Mouse (Mus musculus) myocyte (in vitro differentiated cells): ENCODE data around the gene Ackr1. TPM values are rescaled to one million over a fixed set of nuclear protein-coding genes. Genes with fewer than 3 reads are reported as not detected.

Source experiments
- H3K27me3 ChIP-seq: one replicate; pipeline ENCODE4 v1.6.1; 2011; ENCODE audit not compliant: control insufficient read depth, insufficient read depth, insufficient read length
- H3K36me3 ChIP-seq: one replicate; pipeline ENCODE4 v1.6.1; 2011; ENCODE audit not compliant: control insufficient read depth, insufficient read depth
- H3K4me2 ChIP-seq: one replicate; pipeline ENCODE4 v1.6.1; 2011; ENCODE audit warnings: low read depth, control low read depth
- H3K4me3 ChIP-seq: one replicate; pipeline ENCODE4 v1.5.1; 2011; ENCODE audit warnings: mild to moderate bottlenecking, control low read depth, moderate library complexity
- H3K79me2 ChIP-seq: one replicate; pipeline ENCODE4 v1.6.1; 2011; ENCODE audit not compliant: control insufficient read depth, insufficient read depth
- H3ac ChIP-seq: one replicate; pipeline ENCODE4 v1.6.1; 2011; ENCODE audit not compliant: control insufficient read depth, insufficient read length
- CEBPB ChIP-seq: IDR thresholded peaks from 2 replicates; pipeline ENCODE4 v1.6.1; 2011; ENCODE audit warnings: mild to moderate bottlenecking, moderate library complexity; ENCODE audit not compliant: poor library complexity, insufficient read depth, severe bottlenecking
- E2F4 ChIP-seq: IDR thresholded peaks from one replicate; pipeline ENCODE4 v1.6.1; 2011; ENCODE audit warnings: mild to moderate bottlenecking, control low read depth, moderate library complexity; ENCODE audit not compliant: insufficient read depth
- MAX ChIP-seq: IDR thresholded peaks from one replicate; pipeline ENCODE4 v1.6.1; 2011; ENCODE audit warnings: low read depth, mild to moderate bottlenecking, control low read depth
- MYOD1 ChIP-seq, 3 experiments: IDR thresholded peaks; one replicate each; pipeline ENCODE4 v1.6.1; 2011; ENCODE audit warnings: control low read depth in 2 of 3, low read depth in 2 of 3, mild to moderate bottlenecking in 2 of 3, moderate library complexity in 1 of 3; ENCODE audit not compliant: insufficient read length in 2 of 3, control insufficient read depth in 1 of 3
- MYOG ChIP-seq, 3 experiments: IDR thresholded peaks; one replicate each; pipeline ENCODE4 v1.6.1; 2011; ENCODE audit warnings: control low read depth in 2 of 3, low read depth in 2 of 3, mild to moderate bottlenecking in 2 of 3; ENCODE audit not compliant: insufficient read length in 2 of 3, control insufficient read depth in 1 of 3, insufficient read depth in 1 of 3
- POLR2A ChIP-seq: IDR thresholded peaks from one replicate; pipeline ENCODE4 v1.6.1; 2011; ENCODE audit warnings: low read depth, mild to moderate bottlenecking, control low read depth, moderate library complexity; ENCODE audit not compliant: insufficient read length
- POLR2AphosphoS2 ChIP-seq: IDR thresholded peaks from one replicate; pipeline ENCODE4 v1.6.1; 2011; ENCODE audit warnings: low read depth, control low read depth; ENCODE audit not compliant: insufficient read length
- REST ChIP-seq: IDR thresholded peaks from one replicate; pipeline ENCODE4 v1.6.1; 2011; ENCODE audit warnings: mild to moderate bottlenecking, control low read depth, moderate library complexity; ENCODE audit not compliant: insufficient read depth, insufficient read length
- SRF ChIP-seq: IDR thresholded peaks from one replicate; pipeline ENCODE4 v1.6.1; 2011; ENCODE audit warnings: low read depth; ENCODE audit not compliant: control insufficient read depth, insufficient read length
- TCF12 ChIP-seq: IDR thresholded peaks from one replicate; pipeline ENCODE4 v1.6.1; 2011; ENCODE audit warnings: mild to moderate bottlenecking, control low read depth; ENCODE audit not compliant: poor library complexity, insufficient read depth, severe bottlenecking
- TCF3 ChIP-seq: IDR thresholded peaks from one replicate; pipeline ENCODE4 v1.6.1; 2011; ENCODE audit warnings: low read depth, control low read depth; ENCODE audit not compliant: insufficient read length
- USF1 ChIP-seq: IDR thresholded peaks from one replicate; pipeline ENCODE4 v1.6.1; 2011; ENCODE audit warnings: low read depth, mild to moderate bottlenecking, control low read depth, moderate library complexity
- polyA plus RNA-seq: library from polyadenylated mRNA; unstranded; fragments of >200 nt; fragmentation: generic; extraction: Trizol; gene quantifications from one replicate; pipeline ENCODE4 v1.2.1, GENCODE M21; 2012; ENCODE audit warnings: missing spikeins

The Ackr1 gene
- polyA plus RNA-seq, 1 experiment: not detected

DNA sequence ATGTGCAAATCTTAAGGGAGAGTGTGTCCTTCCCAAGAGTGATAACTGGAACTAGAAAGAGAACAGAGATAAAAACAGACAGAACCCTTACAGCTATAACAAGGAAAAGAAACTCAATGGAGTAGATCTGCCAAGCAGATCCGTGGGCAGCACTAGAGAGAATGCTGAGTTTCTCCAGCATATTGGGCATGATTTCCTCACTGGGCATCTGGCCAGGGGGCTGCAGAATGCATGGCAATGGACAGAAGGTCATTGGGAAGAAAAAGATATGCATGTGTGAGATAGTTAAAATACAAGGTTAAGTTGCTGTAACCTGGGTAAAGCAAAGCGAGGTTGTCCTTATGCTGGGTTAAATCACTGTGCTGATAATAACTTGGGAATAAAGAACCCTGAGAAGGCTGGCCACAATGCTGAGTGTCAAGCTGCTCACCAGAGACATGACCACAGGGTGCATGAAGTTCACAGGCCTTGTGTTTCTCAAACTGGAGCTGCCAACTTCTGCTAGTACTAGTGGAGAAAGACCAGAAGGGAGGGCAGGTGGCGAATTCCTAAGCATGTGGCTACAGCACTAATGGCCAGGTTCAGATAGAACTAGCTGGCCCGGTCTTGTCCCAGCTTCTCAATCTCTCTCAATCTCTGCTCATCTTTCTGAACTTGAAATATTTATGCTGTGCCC, 30.7 kb upstream of the Ackr1 start:
- Histone ChIP-seq H3ac (no peak overlapping the region), H3K4me2 (no peak overlapping the region), H3K4me3 (no peak overlapping the region), H3K36me3 (no peaks in the 10 kb centered on the region), H3K79me2 (no peaks in the 10 kb centered on the region), H3K27me3 (peaks cover 5% of the 10 kb centered on the region)
- no peak for TF ChIP-seq POLR2AphosphoS2

DNA sequence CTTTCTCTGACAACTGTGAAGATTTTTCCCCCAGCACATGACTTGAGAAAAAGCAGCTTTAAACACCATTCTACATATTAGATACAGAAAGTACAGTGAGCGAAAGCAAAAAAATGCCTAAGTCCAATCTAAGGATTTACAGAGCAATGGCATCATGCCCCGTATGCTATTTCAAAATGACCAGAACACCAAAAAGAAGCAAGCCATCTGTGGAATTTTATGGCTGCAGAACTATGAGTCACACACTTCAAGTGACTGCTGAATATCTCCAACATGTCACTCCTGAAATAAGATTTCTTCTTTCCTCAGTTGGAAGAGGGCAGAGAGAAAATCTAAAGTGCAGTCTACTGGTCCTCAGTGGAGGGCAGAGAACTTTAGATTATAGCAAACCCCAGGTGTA, 29.9 kb upstream of the Ackr1 start:
- no peak overlapping the region for H3ac ChIP-seq
- peaks cover 5% of the 10 kb centered on the region for H3K27me3 ChIP-seq
- TF ChIP-seq MYOG (IDR thresholded peaks at IDR 0.05; ENCODE audit: control insufficient read depth in 1 of 3, insufficient read depth in 1 of 3, insufficient read length in 2 of 3, low read depth in 2 of 3) (no peak), USF1 (no peak), E2F4 (no peak), POLR2A (no peak), MAX (no peak), MYOD1 (IDR thresholded peaks at IDR 0.05; ENCODE audit: control insufficient read depth in 1 of 3, insufficient read length in 2 of 3, low read depth in 2 of 3) (no peak)
- H3K79me2 ChIP-seq: no peaks in the 10 kb centered on the region
- no peak overlapping the region for H3K4me3 ChIP-seq
- H3K36me3 ChIP-seq: no peaks in the 10 kb centered on the region
- H3K4me2 ChIP-seq: no peak overlapping the region

DNA sequence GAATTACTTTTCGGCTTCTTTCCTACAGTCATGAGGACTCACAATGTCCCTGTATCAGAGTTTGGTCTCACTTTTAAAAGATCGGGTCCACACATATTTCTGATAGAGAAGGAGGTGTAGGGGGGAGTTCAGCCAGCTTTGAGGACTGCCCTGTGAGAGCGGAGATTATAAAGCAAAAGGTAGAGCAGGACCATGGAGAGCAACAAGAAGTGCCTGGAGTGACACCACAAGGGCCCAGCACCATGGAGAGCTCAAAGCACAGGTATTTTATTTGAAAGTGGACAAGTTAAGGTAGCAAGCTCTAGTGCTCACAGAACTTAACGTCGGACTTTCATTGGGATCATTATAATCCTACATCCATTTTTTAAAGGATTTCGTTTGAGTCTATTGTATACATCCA, 28.1 kb upstream of the Ackr1 start:
- no peaks in the 10 kb centered on the region for H3K27me3 ChIP-seq
- no peak overlapping the region for H3K4me2 ChIP-seq
- no peaks in the 10 kb centered on the region for H3K79me2 ChIP-seq

DNA sequence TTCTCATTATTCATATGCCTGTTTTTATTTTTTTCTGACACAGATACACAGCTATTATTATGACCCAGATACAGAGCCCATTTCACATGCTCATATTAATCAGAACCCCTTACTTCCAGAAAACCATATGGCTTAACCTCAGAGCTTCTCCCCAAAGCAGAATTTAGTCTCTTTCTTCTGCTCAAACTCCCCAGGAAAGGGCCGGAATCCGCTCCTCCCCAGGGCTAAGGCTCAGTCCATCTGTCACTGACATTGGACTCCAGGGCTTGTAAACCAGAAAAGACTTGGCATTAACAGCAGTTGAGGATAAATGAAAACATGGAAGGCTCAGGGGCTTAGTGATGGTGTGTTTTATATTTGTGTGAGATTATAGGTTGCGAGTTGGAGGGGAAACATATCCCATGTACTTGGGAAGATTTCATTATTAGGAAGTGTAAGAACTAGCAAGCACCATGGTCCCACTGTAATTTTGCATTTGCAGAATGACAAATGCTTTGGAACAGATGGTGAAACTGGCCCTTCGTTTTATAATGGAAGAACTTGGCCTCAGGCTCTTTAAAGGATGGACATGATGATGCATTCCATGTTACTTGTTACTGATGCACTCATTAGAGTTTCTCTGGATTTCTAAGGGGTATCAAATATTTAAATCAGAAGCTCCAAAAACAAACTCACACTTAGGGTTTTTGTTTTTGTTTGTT, 26.2 kb upstream of the Ackr1 start:
- H3K4me2 ChIP-seq: no peak overlapping the region
- H3K4me3 ChIP-seq: no peak overlapping the region
- no peak overlapping the region for H3ac ChIP-seq
- H3K79me2 ChIP-seq: no peaks in the 10 kb centered on the region
- no peaks in the 10 kb centered on the region for H3K36me3 ChIP-seq
- no peak for TF ChIP-seq MYOG (IDR thresholded peaks at IDR 0.05; ENCODE audit: control insufficient read depth in 1 of 3, insufficient read depth in 1 of 3, insufficient read length in 2 of 3, low read depth in 2 of 3)
- no peak for TF ChIP-seq SRF
- TF ChIP-seq POLR2A: no peak
- TF ChIP-seq CEBPB: no peak
- TF ChIP-seq USF1: no peak
- TF ChIP-seq MYOD1 (IDR thresholded peaks at IDR 0.05; ENCODE audit: control insufficient read depth in 1 of 3, insufficient read length in 2 of 3, low read depth in 2 of 3): no peak
- no peak for TF ChIP-seq TCF12
- TF ChIP-seq E2F4: no peak
- TF ChIP-seq TCF3: no peak
- TF ChIP-seq REST: no peak
- TF ChIP-seq POLR2AphosphoS2: no peak
- no peak for TF ChIP-seq MAX
- H3K27me3 ChIP-seq: no peaks in the 10 kb centered on the region

More for the DNA sequence above, 28.1 kb upstream of the Ackr1 start:
- Histone ChIP-seq H3ac (no peak overlapping the region), H3K4me3 (no peak overlapping the region), H3K36me3 (no peaks in the 10 kb centered on the region)
- peak; percentile 81 for TF ChIP-seq REST
- TF ChIP-seq USF1: no peak
- no peak for TF ChIP-seq TCF12

DNA sequence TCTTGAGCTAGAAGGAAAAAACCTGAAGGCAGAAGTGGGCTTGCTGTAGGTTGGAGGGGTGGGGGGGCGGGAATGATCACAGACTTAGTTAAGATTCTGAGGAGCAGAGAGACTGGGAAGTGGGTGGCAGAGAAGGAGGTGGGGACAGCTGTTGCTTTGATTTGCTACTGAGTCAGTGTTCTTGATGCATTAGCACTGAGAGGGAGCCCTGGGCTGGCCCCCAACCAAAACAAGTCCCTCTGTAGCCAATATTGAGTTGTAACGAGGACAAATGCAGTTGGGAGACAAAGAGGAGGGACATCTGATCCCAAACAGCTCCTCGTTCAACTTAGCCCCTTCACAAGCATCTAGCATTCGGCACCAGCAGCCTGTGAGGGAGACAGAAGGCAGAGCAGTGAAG, 24.2 kb upstream of the Ackr1 start:
- no peak for TF ChIP-seq TCF3
- no peak for TF ChIP-seq MYOG (IDR thresholded peaks at IDR 0.05; ENCODE audit: control insufficient read depth in 1 of 3, insufficient read depth in 1 of 3, insufficient read length in 2 of 3, low read depth in 2 of 3)
- no peak for TF ChIP-seq MYOD1 (IDR thresholded peaks at IDR 0.05; ENCODE audit: control insufficient read depth in 1 of 3, insufficient read length in 2 of 3, low read depth in 2 of 3)
- TF ChIP-seq SRF: no peak
- no peak for TF ChIP-seq REST
- TF ChIP-seq E2F4: no peak
- no peak for TF ChIP-seq CEBPB
- no peak for TF ChIP-seq POLR2A
- no peak for TF ChIP-seq MAX
- TF ChIP-seq USF1: no peak
- TF ChIP-seq TCF12: no peak
- no peak for TF ChIP-seq POLR2AphosphoS2
- Histone ChIP-seq H3ac (no peak overlapping the region), H3K79me2 (no peaks in the 10 kb centered on the region), H3K27me3 (no peaks in the 10 kb centered on the region), H3K36me3 (no peaks in the 10 kb centered on the region), H3K4me2 (no peak overlapping the region), H3K4me3 (no peak overlapping the region)
